Mouse (Mus musculus) erythroblast, embryonic 14.5 days (primary cell): Measurements from ENCODE around the gene Nuak2.

Experiments
- GATA1 ChIP-seq: IDR thresholded peaks from 2 replicates; pipeline ENCODE4 v1.6.1; 2012; ENCODE audit warnings: low read length, inconsistent platforms, mixed read lengths
- TAL1 ChIP-seq: IDR thresholded peaks from 3 replicates; pipeline ENCODE4 v1.6.1; 2012; ENCODE audit warnings: low read length, inconsistent platforms, mixed read lengths

DNA sequence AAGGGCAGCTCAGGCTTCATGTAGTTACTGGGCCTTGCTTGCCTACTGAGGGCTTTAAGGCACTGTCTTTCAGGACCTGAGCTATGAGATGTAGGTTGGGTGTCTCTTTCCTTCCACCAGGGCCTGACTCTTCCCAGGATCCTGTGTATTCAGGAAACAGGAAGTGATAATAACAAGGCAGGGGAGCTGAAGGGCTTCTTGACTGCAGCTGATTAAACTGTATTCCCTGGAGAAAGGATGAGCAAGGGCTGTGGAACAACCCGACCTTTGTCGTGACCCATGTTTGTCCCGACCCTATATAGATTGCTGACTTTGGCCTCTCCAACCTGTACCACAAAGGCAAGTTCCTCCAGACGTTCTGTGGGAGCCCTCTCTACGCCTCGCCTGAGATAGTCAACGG is 13.7 kb downstream of the Nuak2 start:
- no peak for TF ChIP-seq TAL1
- TF ChIP-seq GATA1 = no peak
